Mouse (Mus musculus) C2C12 (cell line): Measurements from ENCODE around the gene Hoxa11.

Experiments
- CTCF ChIP-seq: IDR thresholded peaks from one replicate; pipeline ENCODE4 v1.5.1; 2011; ENCODE audit not compliant: control insufficient read depth, insufficient read depth, insufficient read length
- FOSL1 ChIP-seq: IDR thresholded peaks from one replicate; pipeline ENCODE4 v1.8.0; 2011; ENCODE audit warnings: mild to moderate bottlenecking, low read length; ENCODE audit not compliant: poor library complexity, insufficient read depth, severe bottlenecking
- MAX ChIP-seq: IDR thresholded peaks from one replicate; pipeline ENCODE4 v1.6.1; 2011; ENCODE audit warnings: mild to moderate bottlenecking, control low read depth
- MYOD1 ChIP-seq: IDR thresholded peaks from one replicate; pipeline ENCODE4 v1.6.1; 2011; ENCODE audit warnings: low read depth; ENCODE audit not compliant: control insufficient read depth, insufficient read length
- USF1 ChIP-seq: IDR thresholded peaks from one replicate; pipeline ENCODE4 v1.6.1; 2011; ENCODE audit warnings: low read depth, mild to moderate bottlenecking, control low read depth, moderate library complexity

- TF ChIP-seq MAX, result no peak
- TF ChIP-seq CTCF, result no peak
- no peak for TF ChIP-seq USF1
- TF ChIP-seq MYOD1, result no peak
- TF ChIP-seq FOSL1, result no peak
Measured at GRCm38 (mm10) chr6:52214271-52214670, 31.3 kb downstream of the Hoxa11 start.
